Mouse (Mus musculus): Measurements from ENCODE around the gene Apba2. TPM values are rescaled to one million over a fixed set of nuclear protein-coding genes. Genes with fewer than 3 reads are reported as not detected.

Apba2 gene
- total RNA-seq, 2 experiments from 2014 or later = 300 to 305 TPM

DNA sequence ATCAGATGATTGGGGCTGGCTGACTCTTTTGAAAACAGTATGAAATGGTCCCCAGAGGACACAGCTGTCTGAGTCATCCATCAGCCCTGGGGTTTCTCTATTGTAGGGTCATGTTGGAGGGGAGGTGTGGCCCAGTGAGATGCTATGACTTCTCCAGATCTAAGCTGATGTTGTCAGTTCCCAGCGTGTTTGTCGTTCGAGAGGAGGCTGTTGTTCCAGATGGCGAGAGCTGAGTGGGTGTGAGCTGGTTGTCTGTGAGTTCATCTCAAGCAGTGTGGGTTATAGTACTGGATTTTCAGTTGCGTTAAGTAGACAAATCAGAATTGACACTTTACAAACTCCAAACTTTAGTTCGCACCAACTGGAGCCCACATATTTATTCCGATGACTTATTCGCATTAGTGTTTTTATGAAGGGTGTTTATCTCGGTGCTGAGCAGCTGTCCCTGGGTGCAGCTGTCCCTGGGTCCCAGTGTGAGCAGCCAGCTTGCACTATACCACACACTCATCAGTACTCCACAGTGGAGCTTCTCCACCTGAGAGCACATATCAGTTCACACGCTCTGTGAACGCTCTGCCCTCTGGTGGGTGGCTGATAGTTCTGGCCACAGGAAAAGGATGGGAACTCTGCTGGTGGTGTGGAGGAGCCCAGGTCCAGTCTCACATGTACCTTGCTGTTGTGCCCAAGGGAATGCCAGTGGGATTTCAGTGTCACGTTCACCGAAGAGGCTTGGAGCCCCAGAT lies 208.2 kb downstream of the Apba2 start:
- no peak for DNase-seq (ENCODE audit: low spot score in 2 of 2)

GRCm38 (mm10) chr7:64716286-64716685 lies 214.8 kb downstream of the Apba2 start:
- DNase-seq (ENCODE audit: low spot score in 2 of 2) = no peak

- DNase-seq (ENCODE audit: low spot score in 2 of 2) = no peak
These were observed 221.8 kb downstream of the Apba2 start for GRCm38 (mm10) chr7:64723313-64723712.

DNA sequence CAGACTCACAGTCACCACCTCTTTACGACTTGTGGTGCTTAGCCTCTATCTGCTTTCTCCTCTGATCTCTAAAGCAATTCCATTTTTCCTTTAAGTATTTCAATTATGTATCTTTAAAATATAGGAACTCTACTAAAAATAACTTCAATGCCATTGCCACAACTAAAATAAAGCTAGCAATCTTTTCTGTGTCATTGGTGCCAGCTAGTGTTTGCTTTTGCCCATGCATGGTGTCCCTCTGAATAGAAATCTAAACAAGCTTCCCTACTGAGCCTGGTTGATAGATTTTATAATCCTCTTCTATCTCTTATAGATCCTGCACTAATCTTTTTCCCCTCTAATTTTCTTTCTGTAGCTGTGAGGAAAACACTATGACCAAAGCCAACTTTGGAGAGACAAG lies 222.9 kb downstream of the Apba2 start:
- DNase-seq (ENCODE audit: low spot score in 2 of 2) = no peak

GRCm38 (mm10) chr7:64725967-64726695 lies 224.6 kb downstream of the Apba2 start:
- peak; percentile 66 to 71 for DNase-seq (ENCODE audit: low spot score in 2 of 2)

GRCm38 (mm10) chr7:64728181-64728591 lies 226.7 kb downstream of the Apba2 start:
- DNase-seq (ENCODE audit: low spot score in 2 of 2) = peak; percentile 69 to 74

DNA sequence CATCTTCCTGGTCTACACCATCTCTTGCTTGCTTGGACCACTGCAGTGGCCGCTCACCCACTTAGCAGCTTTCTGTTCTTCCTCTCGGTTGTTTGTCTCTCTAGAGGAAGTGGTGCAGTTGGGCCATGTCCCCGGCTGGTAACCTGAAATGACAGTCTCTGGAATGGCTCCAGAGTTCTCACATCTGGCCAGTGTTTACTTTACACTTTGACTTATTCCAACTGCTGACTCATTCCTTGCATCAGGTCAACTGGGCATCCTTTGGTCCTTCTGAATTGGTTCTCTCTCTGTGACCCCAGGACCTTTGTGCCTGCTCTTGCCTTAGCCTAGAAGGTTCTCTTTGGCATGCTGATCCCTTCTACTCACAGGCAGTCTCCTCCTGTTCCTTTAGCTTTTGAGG lies 227.3 kb downstream of the Apba2 start:
- no peak for DNase-seq (ENCODE audit: low spot score in 2 of 2)

DNA sequence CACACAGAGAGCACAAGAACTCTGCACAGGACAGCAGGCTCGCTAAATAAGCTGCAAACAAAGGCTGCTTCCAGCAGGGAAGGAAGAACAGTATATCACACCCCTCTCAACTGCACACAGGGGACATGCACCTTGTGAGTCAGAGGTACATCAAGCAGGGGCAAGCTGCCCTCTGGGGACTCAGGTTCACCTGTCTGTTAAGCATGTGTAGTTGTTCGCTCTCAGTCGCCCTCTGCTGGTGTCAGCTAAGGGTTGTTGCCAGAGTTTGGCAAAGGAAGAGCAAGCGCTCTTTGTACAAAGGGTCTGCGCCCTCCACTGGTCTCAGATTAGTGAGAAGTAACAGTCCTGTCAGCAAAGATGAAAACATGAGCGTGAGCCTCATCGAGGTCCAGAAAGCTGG lies 228.3 kb downstream of the Apba2 start:
- DNase-seq (ENCODE audit: low spot score in 2 of 2) = peak; percentile 82 to 84

- DNase-seq (ENCODE audit: low spot score in 2 of 2) = no peak
These were observed 237.6 kb downstream of the Apba2 start for GRCm38 (mm10) chr7:64739131-64739530.

DNA sequence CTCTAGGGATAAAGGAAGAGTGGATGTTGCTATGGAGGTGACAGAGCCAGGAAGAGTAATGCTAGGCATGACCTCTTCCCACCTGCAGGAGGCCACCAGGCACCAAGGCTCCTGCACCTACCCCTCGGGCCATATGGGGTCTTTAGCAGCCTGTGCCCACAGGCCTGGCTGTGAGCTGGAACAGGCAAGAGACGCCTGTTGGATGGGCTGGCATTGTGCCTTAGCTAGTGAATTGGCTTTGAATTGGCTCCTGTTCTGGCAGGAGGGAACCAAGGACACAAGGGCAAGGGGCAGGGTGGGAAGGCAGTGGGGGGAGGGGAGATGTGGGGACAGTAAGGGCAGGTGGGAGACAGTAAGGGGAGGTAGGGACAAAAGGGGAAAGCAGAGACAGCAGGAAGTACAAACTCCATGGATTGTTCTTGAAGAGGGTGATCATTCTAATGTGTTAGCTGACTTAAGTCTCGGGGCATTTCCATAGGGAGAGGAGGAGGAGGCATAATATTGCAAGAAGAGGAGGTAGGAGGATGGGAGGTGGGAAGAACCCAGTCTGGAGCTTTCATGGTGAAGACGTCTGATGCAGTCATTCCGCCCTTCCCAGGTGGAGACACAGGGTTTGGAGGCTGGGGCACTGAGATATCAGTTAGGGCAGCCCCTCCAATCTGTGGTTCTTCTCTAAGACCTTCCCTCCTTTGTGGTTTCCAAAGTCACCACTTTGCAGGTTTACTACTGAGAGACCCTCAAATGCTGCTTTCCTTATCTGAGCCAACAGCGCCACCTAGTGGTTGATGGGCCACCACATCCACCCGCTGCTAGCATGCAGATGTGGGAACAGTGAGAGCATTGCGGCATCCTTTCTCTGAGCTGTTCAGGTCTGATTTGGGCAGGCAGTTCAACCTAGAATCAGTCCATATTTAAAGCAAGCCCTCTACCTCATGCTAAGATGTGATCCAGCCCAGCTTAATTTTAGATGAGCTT lies 240.1 kb downstream of the Apba2 start:
- peak; percentile 95 for DNase-seq (ENCODE audit: low spot score in 2 of 2)

GRCm38 (mm10) chr7:64743610-64744009 lies 242.1 kb downstream of the Apba2 start:
- no peak for DNase-seq (ENCODE audit: low spot score in 2 of 2)

DNA sequence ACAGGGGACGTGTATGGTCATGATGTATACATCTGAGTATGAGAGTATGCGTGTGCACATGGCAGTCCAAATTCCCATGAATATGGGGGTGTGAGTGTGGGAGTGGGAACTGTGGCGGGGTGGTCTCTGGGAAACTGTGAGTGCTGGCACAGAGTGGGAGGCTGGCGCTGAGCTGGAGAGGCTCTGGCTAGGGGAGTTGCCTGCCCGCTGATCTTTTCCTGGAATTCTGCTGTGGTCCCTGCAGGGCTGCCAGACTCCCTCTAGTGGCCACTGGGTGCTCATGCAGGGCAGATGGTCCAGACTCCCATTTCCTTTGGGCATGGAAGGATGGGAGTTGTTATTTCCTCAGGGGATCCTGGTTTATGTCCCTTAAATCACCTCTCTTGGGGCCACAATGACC lies 250.0 kb downstream of the Apba2 start:
- DNase-seq (ENCODE audit: low spot score in 2 of 2) = peak; percentile 73 to 78

DNA sequence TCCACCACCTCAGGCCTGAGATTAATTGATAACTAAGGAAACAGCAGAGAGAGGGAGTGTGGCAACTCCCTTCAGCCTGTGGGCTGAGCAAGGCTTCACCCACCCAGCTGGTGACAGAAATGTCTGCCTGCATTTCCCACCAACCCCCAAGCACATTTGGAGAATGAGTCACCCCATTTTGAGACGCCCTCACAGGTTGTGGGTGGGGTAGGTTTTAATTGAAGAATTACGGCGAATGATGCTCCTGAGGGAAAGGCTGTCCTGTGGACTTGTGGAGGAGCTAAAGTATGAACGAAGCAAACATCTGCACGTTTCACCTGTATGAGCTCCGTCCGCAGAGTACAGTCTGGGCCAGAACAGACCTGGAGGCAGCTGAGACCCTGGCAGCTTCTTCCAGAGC lies 250.6 kb downstream of the Apba2 start:
- DNase-seq (ENCODE audit: low spot score in 2 of 2) = no peak

GRCm38 (mm10) chr7:64753678-64754077 lies 252.2 kb downstream of the Apba2 start:
- no peak for DNase-seq (ENCODE audit: low spot score in 2 of 2)

- no peak for DNase-seq (ENCODE audit: low spot score in 2 of 2)
These were observed 252.7 kb downstream of the Apba2 start for GRCm38 (mm10) chr7:64754161-64754560.

DNA sequence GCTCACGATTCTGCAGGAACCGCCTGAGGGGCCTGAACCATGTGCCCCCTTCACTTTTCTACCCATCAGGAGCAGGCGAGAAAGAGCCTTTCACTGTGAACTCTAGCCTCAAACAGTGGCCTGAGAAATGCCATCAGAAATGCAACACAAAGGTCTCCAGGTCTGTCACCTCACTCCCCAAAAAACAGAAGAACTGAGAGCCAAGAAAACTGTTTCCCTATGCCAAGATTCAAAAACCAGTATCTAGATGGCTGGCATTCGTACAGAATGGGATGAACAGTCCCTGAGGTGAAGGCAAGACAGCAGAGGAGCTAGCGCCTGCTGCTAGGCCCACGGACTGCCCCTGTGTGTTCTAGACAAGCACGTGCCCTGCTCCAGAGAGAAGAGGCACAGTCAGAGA lies 253.6 kb downstream of the Apba2 start:
- no peak for DNase-seq (ENCODE audit: low spot score in 2 of 2)

GRCm38 (mm10) chr7:64765595-64765994 lies 264.1 kb downstream of the Apba2 start:
- no peak for DNase-seq (ENCODE audit: low spot score in 2 of 2)

- DNase-seq (ENCODE audit: low spot score in 2 of 2) = no peak
These were observed 268.3 kb downstream of the Apba2 start for GRCm38 (mm10) chr7:64769768-64770167.

DNA sequence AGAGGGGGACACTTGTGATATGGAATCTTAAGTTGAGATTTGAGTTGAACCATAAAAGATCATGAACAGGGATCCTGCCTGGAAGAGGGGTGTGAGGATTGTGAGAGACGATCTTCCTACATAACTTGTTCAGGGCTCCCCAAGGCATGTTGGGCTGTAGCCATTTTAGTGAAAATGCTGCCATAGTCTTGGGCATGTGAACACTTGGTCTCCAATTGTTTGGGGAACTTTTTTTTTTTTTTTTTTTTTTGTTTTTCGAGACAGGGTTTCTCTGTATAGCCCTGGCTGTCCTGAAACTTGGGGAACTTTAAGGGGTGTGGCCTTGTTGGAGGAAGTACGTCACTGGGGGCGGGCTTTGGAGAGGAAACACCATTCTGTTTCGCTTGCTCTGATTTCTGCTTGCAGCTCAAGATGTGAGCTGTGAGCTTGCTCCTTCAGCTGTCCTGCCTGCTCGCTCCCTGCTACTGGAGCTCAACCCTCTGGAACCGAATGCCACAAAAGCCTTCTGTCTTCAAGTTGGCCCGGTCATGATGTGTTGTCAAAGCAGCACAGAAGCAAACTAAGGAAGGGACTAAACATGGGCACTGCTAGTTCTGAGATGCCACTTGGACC lies 269.4 kb downstream of the Apba2 start:
- DNase-seq (ENCODE audit: low spot score in 2 of 2) = no peak

GRCm38 (mm10) chr7:64773465-64773864 lies 272.0 kb downstream of the Apba2 start:
- DNase-seq (ENCODE audit: low spot score in 2 of 2) = no peak

Measured in layer of hippocampus, postnatal 10 days (tissue).